Mouse (Mus musculus) liver, embryonic 11.5 days (tissue): ENCODE results near the gene Xrcc1. TPM values are rescaled to one million over a fixed set of nuclear protein-coding genes. Genes with fewer than 3 reads are reported as not detected.
A peak's percentile ranks its signal among the peaks of the same experiment; 100 is the strongest.

Source experiments
- ATAC-seq: fragments of 200-750 bp; cut with Nextera tagmentation; replicated peaks from 2 replicates; pipeline ENCODE4 v1.8.0; 2017; ENCODE audit warnings: moderate number of reproducible peaks, mild to moderate bottlenecking, moderate TSS enrichment, moderate library complexity; ENCODE audit not compliant: low FRiP score
- DNase-seq: peaks from one replicate; pipeline ENCODE4 v3.0.0-alpha.2; 2017; ENCODE audit warnings: low spot score
- H3K27ac ChIP-seq: fragments of 300-500 bp; sonication (generic); 2 replicates; pipeline ENCODE4 v1.5.1; 2014; ENCODE audit warnings: mild to moderate bottlenecking, low read depth, low read length, control low read depth
- H3K27me3 ChIP-seq: fragments of 300-500 bp; sonication (generic); replicated peaks from 2 replicates; pipeline ENCODE4 v1.6.1; 2014; ENCODE audit warnings: low read length, mixed read lengths; ENCODE audit not compliant: control insufficient read depth, insufficient read depth
- H3K36me3 ChIP-seq: fragments of 300-500 bp; sonication (generic); 2 replicates; pipeline ENCODE4 v1.6.1; 2014; ENCODE audit warnings: mild to moderate bottlenecking, low read length, moderate library complexity, mixed read lengths; ENCODE audit not compliant: control insufficient read depth, insufficient read depth
- H3K4me1 ChIP-seq: fragments of 300-500 bp; sonication (generic); replicated peaks from 2 replicates; pipeline ENCODE4 v1.6.1; 2014; ENCODE audit warnings: low read length, mixed read lengths; ENCODE audit not compliant: control insufficient read depth, insufficient read depth
- H3K4me2 ChIP-seq: fragments of 300-500 bp; sonication (generic); 2 replicates; pipeline ENCODE4 v1.6.1; 2014; ENCODE audit warnings: mild to moderate bottlenecking, control low read depth, moderate library complexity
- H3K4me3 ChIP-seq: fragments of 300-500 bp; sonication (generic); 2 replicates; pipeline ENCODE4 v1.5.1; 2014; ENCODE audit warnings: low read depth, low read length, control low read depth
- H3K9ac ChIP-seq: fragments of 300-500 bp; sonication (generic); 2 replicates; pipeline ENCODE4 v1.6.1; 2014; ENCODE audit warnings: low read depth, low read length, control low read depth
- H3K9me3 ChIP-seq: fragments of 300-500 bp; sonication (generic); 2 replicates; pipeline ENCODE4 v1.6.1; 2016; ENCODE audit warnings: low read length, inconsistent platforms, mixed read lengths; ENCODE audit not compliant: control insufficient read depth
- WGBS: fragments of 180-500 bp; shearing (Covaris S2); extraction: QIAGEN DNeasy Blood & Tissue Kit; methylation state at CpG from one replicate; pipeline ENCODE4 v1.1.7; 2014; 5-methylcytosine and 5-hydroxymethylcytosine counted together
- polyA plus RNA-seq: library from polyadenylated mRNA; unstranded; fragments of >200 nt; fragmentation: Nextera tagmentation; extraction: Ambion mirVana; gene quantifications from 2 replicates; pipeline ENCODE4 v1.2.1, GENCODE M21; 2014

Gene Xrcc1
- polyA plus RNA-seq, 1 experiment from 2014 or later = 102 TPM

- H3K27ac ChIP-seq = no peak overlapping the region
- peak; percentile 63 for DNase-seq
- H3K27me3 ChIP-seq = no peaks in the 10 kb centered on the region
- H3K4me3 ChIP-seq = no peak overlapping the region
- ATAC-seq = peak; percentile 71
- no peaks in the 10 kb centered on the region for H3K9me3 ChIP-seq
- no peak overlapping the region for H3K9ac ChIP-seq
- peaks cover 21% of the 10 kb centered on the region; the same call in 1 of the 2 replicates for H3K36me3 ChIP-seq
- no peak overlapping the region for H3K4me2 ChIP-seq
- 61% methylated on average over 6 of the region's 6 CpGs for WGBS
- no peaks in the 10 kb centered on the region for H3K4me1 ChIP-seq
These were observed 18.6 kb downstream of the Xrcc1 start for GRCm38 (mm10) chr7:24564607-24565265.

GRCm38 (mm10) chr7:24565627-24566026 is 19.5 kb downstream of the Xrcc1 start:
- DNase-seq (no peak), ATAC-seq (no peak)
- peaks cover 17% of the 10 kb centered on the region; the same call in 1 of the 2 replicates for H3K36me3 ChIP-seq
- H3K9me3 ChIP-seq = no peaks in the 10 kb centered on the region
- no peak overlapping the region for H3K4me3 ChIP-seq
- WGBS = 91% methylated on average over 11 of the region's 11 CpGs
- no peaks in the 10 kb centered on the region for H3K27me3 ChIP-seq
- H3K4me2 ChIP-seq = no peak overlapping the region
- H3K27ac ChIP-seq = no peak overlapping the region
- H3K4me1 ChIP-seq = no peaks in the 10 kb centered on the region
- no peak overlapping the region for H3K9ac ChIP-seq

GRCm38 (mm10) chr7:24566206-24566605 is 20.1 kb downstream of the Xrcc1 start:
- H3K4me3 ChIP-seq = no peak overlapping the region

GRCm38 (mm10) chr7:24568512-24568911 is 22.4 kb downstream of the Xrcc1 start:
- Histone ChIP-seq H3K4me1 (no peaks in the 10 kb centered on the region), H3K9ac (no peak overlapping the region), H3K36me3 (peaks cover 18% of the 10 kb centered on the region; the same call in 1 of the 2 replicates), H3K4me3 (no peak overlapping the region), H3K27me3 (no peaks in the 10 kb centered on the region), H3K9me3 (no peaks in the 10 kb centered on the region), H3K4me2 (no peak overlapping the region), H3K27ac (no peak overlapping the region)
- no peak for DNase-seq
- ATAC-seq = no peak
- WGBS = 83% methylated on average over 4 of the region's 4 CpGs

More at GRCm38 (mm10) chr7:24566206-24566605, 20.1 kb downstream of the Xrcc1 start:
- H3K4me1 ChIP-seq = no peaks in the 10 kb centered on the region
- peaks cover 18% of the 10 kb centered on the region; the same call in 1 of the 2 replicates for H3K36me3 ChIP-seq
- ATAC-seq (no peak), DNase-seq (no peak)
- no peaks in the 10 kb centered on the region for H3K9me3 ChIP-seq
- 88% methylated on average over 9 of the region's 9 CpGs for WGBS
- H3K27me3 ChIP-seq = no peaks in the 10 kb centered on the region
- no peak overlapping the region for H3K4me2 ChIP-seq
- H3K9ac ChIP-seq = no peak overlapping the region
- H3K27ac ChIP-seq = no peak overlapping the region

- DNase-seq = no peak
- no peaks in the 10 kb centered on the region for H3K27me3 ChIP-seq
- H3K36me3 ChIP-seq = peaks cover 15% of the 10 kb centered on the region; the same call in 1 of the 2 replicates
- 78% methylated on average over 4 of the region's 4 CpGs for WGBS
- no peak for ATAC-seq
- no peaks in the 10 kb centered on the region for H3K4me1 ChIP-seq
- no peaks in the 10 kb centered on the region for H3K9me3 ChIP-seq
- H3K4me2 ChIP-seq = no peak overlapping the region
- H3K4me3 ChIP-seq = no peak overlapping the region
- no peak overlapping the region for H3K9ac ChIP-seq
- H3K27ac ChIP-seq = no peak overlapping the region
These were observed 25.0 kb downstream of the Xrcc1 start for GRCm38 (mm10) chr7:24571071-24571470.

GRCm38 (mm10) chr7:24572455-24572854 is 26.4 kb downstream of the Xrcc1 start:
- DNase-seq (no peak), ATAC-seq (no peak; the same call in 1 of the 2 replicates)
- no peaks in the 10 kb centered on the region for H3K27me3 ChIP-seq
- 64% methylated on average over 5 of the region's 5 CpGs for WGBS
- H3K4me1 ChIP-seq = no peaks in the 10 kb centered on the region
- no peak overlapping the region for H3K4me3 ChIP-seq
- H3K9me3 ChIP-seq = no peaks in the 10 kb centered on the region
- H3K36me3 ChIP-seq = peaks cover 10% of the 10 kb centered on the region; the same call in 1 of the 2 replicates
- no peak overlapping the region for H3K4me2 ChIP-seq
- no peak overlapping the region for H3K27ac ChIP-seq
- no peak overlapping the region for H3K9ac ChIP-seq

- ATAC-seq (peak; percentile 38), DNase-seq (no peak)
- H3K27ac ChIP-seq = no peak overlapping the region
- peaks cover 3% of the 10 kb centered on the region; the same call in 1 of the 2 replicates for H3K36me3 ChIP-seq
- H3K4me3 ChIP-seq = no peak overlapping the region
- no peaks in the 10 kb centered on the region for H3K9me3 ChIP-seq
- no peak overlapping the region for H3K9ac ChIP-seq
- no peaks in the 10 kb centered on the region for H3K4me1 ChIP-seq
- 62% methylated on average over 12 of the region's 12 CpGs for WGBS
- H3K4me2 ChIP-seq = no peak overlapping the region
- no peaks in the 10 kb centered on the region for H3K27me3 ChIP-seq
These were observed 28.2 kb downstream of the Xrcc1 start for GRCm38 (mm10) chr7:24574224-24574796.

- Histone ChIP-seq H3K9ac (no peak overlapping the region), H3K4me2 (no peak overlapping the region), H3K4me1 (no peaks in the 10 kb centered on the region), H3K9me3 (no peaks in the 10 kb centered on the region), H3K4me3 (no peak overlapping the region), H3K27me3 (no peaks in the 10 kb centered on the region), H3K27ac (no peak overlapping the region), H3K36me3 (no peaks in the 10 kb centered on the region; the same call in 1 of the 2 replicates)
- no peak for DNase-seq
- no peak for ATAC-seq
- 91% methylated on average over 10 of the region's 10 CpGs for WGBS
These were observed 31.7 kb downstream of the Xrcc1 start for GRCm38 (mm10) chr7:24577811-24578210.

GRCm38 (mm10) chr7:24584876-24585275 is 38.8 kb downstream of the Xrcc1 start:
- Histone ChIP-seq H3K27me3 (peaks cover 32% of the 10 kb centered on the region), H3K4me2 (no peak overlapping the region), H3K27ac (no peak overlapping the region), H3K9me3 (no peaks in the 10 kb centered on the region), H3K9ac (no peak overlapping the region), H3K36me3 (no peaks in the 10 kb centered on the region), H3K4me3 (no peak overlapping the region), H3K4me1 (peaks cover 10% of the 10 kb centered on the region)
- DNase-seq = no peak
- ATAC-seq = no peak
- whole genome bisulfite sequencing = 82% methylated on average over 6 of the region's 6 CpGs
